Mouse (Mus musculus): Measurements from ENCODE around the gene Lhfpl2.
"Not testable (repeated sequence)": the region's sequence is repeated elsewhere in the genome, so short reads cannot be mapped to it uniquely, and the experiment has no call there.

Gene Lhfpl2

DNA sequence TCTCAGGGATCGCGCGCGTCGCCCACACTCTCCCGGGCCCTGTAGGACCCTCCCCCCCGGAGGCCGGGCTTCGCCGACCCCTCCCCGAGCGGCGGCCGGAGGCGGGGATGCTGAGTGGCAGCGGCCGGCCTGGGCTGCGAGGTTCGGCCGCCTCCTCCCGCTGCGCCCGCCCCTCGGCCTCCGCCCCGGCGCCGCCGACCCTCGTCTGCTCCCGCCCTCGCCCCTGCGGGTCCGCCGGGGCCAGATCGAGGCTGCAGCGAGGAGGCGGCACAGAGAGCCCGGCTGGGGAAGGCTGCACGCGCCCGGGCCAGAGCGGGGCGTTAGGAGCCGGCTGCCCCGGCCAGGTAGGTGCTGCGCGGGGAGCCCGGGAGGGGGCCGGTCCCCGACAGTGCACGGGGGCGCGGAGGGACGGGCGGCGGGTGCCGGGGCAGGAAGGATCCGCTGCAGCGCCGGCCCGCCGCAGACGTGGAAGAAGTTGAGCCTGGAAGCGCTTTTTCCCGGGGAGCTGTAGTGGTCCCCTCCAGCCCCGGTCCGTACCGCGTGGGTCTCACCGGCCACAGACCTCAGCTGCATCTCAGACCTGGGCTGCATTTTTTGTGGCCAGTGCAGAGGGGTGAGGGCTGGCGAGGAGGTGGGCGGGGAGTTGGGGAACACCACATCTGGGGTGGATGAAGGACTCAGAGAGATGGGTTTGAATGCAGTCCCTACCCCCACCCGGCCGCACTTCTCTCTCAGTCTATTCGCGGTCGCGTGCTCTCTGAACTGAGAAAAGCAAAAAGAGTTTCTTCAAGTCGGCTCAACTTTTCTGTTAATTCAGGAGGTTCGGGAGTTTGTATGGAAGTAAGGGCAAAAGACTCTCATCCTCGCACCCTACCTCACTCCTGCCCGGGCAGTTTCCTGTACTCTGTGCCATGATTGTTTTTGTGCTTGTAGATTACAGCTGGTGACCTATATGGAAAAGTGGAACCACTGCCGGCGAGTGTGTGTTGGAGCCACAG is at the start of gene Lhfpl2:
Gene Lhfpl2, plus strand, starts transcription at position 234 of the 998 bp plus-strand sequence.
- no peak for DNase-seq (ENCODE audit: low spot score)

- DNase-seq (ENCODE audit: low spot score) = no peak
These were observed 45.5 kb upstream of the Lhfpl2 start for GRCm38 (mm10) chr13:94011996-94012575.

DNA sequence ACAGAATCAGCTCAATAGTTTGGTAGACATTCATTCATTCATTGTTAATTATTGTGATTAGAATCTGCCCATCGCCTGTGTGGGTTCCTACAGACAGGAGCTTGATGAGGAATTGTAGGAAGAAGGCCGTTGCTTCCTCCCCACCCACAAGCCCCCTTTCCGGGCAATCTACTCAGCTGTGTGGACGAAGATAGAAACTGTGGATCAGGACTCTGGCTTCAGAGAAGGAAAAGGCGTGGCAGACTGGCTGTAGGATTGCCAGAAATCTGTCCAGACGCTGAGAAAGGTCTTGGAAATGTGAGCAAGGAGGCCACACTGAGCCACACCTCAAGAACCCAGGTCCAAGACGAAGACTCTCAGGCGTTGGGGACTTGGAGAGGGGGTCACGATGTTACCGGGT is 43.6 kb upstream of the Lhfpl2 start:
- DNase-seq (ENCODE audit: low spot score) = no peak

DNA sequence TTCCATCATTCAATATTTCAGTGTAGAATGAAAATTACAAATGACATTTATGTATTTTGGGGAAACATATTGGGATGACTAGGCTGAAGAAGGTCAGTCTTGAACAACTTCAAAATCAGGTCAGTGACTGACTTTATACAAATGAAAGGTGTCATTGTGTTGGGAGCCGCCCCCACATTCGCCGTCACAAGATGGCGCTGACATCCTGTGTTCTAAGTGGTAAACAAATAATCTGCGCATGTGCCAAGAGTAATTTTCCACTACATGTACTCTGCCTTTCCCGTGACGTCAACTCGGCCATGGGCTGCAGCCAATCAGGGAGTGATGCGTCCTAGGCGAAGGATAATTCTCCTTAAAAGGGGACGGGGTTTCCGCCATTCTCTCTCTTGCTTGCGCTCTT is 33.0 kb upstream of the Lhfpl2 start:
- not testable (repeated sequence) for DNase-seq (ENCODE audit: low spot score)

GRCm38 (mm10) chr13:94029147-94029546 is 28.4 kb upstream of the Lhfpl2 start:
- no peak for DNase-seq (ENCODE audit: low spot score)

- DNase-seq (ENCODE audit: low spot score) = no peak
These were observed 27.0 kb upstream of the Lhfpl2 start for GRCm38 (mm10) chr13:94030551-94030950.

DNA sequence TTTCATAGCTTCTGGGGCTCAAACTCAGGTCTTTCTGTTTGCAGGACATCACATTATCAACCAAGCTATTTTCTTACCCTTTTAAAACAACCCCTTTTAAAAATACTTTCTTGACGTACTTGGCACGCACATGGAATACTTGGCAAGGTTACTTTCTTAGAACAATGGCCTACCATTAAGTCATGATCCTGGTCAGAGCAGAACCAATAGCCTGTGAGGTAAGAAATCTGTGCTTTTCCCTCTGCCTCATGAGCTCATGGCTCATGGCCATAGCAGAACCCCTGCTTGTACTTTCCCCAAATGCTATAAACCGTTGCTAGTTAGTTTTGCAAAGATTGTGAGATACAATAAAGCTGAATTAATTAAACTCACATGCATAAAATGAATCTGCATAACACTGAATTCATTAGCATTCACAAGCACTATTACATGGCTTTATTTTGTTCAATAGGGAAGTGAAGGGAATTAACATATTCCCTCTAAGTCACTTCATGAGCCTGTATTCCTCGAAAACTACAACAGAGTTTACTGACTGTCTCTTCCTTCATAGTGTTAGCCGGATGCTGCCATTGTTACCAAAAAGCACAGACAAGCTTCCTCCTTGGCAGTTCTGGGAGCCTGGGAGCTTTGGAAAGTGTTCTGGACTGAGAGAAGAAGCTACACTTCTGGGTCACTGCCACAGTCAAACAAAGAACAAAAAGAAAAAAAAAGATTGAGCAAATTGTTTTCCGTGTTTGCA is 20.1 kb upstream of the Lhfpl2 start:
- no peak for DNase-seq (ENCODE audit: low spot score)

- no peak for DNase-seq (ENCODE audit: low spot score)
These were observed 19.6 kb upstream of the Lhfpl2 start for GRCm38 (mm10) chr13:94038052-94038340.

- DNase-seq (ENCODE audit: low spot score) = no peak
These were observed 7.6 kb upstream of the Lhfpl2 start for GRCm38 (mm10) chr13:94050036-94050435.

- no peak for DNase-seq (ENCODE audit: low spot score)
These were observed 6.8 kb upstream of the Lhfpl2 start for GRCm38 (mm10) chr13:94050782-94051181.

- no peak for DNase-seq (ENCODE audit: low spot score)
These were observed 497 bp upstream of the Lhfpl2 start for GRCm38 (mm10) chr13:94057036-94057562.

- DNase-seq (ENCODE audit: low spot score) = no peak
These were observed 1.1 kb downstream of the Lhfpl2 start for GRCm38 (mm10) chr13:94058642-94059222.

DNA sequence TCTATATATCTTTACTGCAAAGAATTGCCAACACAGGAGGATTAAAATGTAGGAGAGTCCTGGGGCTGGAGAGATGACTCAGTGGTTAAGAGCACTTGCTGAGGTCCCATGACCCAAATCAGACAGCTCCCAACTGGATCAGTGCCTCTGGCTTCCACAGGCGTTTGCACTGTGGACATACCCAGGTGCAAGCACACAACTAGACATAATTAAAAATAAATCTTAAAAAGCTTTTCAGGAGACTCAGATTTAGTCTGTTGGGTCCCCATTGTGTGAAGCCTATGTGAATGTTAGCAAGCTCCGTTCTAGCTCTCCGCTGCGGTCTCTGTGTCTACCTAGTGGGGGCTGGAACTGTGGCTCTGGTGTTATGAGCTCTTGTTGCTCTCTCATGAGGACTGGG is 1.8 kb downstream of the Lhfpl2 start:
- no peak for DNase-seq (ENCODE audit: low spot score)

- no peak for DNase-seq (ENCODE audit: low spot score)
These were observed 2.2 kb downstream of the Lhfpl2 start for GRCm38 (mm10) chr13:94059778-94060177.

DNA sequence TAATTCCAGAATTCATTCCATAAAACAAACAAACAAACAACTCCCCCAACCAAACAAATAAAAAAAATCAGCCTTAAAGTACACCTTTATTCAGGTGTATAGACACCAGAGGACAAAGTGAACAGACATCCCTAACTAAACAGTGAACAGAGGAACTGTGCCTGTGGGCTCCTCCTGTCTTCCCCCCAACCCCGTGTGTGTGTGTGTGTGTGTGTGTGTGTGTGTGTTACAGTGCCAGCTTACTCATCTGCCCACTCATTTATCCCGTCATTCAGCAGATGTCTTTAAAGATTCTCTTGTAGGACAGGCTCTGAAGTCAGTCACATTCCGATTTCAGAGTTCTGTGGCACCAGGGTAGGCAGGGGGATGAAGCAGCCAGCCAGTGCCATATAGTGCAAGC is 2.9 kb downstream of the Lhfpl2 start:
- DNase-seq (ENCODE audit: low spot score) = no peak

GRCm38 (mm10) chr13:94061256-94061877 is 3.8 kb downstream of the Lhfpl2 start:
- no peak for DNase-seq (ENCODE audit: low spot score)

DNA sequence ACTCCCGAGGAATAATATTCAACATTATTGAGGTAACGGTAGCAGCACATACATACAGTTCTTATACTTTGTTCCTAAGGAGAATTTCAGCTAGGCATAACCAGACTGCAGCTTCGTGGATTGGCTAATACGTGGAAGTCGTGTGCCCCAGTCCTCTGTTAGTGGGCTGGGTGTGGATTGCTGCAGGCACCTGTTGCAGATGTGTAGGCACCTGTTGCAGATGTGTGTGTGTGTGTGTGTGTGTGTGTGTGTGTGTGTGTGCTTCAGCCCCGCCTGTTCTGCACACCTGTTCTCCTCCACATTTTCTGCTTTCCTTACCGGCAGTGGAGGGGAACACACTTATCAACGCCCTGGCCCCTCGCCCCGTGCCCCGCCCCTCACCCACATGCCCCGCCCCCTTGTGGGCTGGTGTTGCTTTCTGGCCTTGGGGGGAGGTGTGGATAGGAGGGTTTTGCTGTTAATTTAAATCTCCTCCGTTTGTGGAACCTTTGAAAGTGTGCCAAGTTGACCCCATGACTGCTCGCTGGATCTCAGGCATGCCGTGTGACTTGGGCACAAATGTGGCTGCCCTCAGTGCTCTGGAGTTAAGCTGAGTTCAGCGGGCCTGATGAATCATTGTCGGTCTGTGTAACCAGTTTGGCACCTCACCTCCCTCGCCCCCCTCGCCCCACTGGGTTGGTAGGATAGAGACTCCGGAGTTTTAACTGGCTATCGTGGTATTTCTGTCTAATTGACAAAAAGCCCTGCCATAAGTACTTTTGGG is 4.9 kb downstream of the Lhfpl2 start:
- DNase-seq (ENCODE audit: low spot score) = no peak

DNA sequence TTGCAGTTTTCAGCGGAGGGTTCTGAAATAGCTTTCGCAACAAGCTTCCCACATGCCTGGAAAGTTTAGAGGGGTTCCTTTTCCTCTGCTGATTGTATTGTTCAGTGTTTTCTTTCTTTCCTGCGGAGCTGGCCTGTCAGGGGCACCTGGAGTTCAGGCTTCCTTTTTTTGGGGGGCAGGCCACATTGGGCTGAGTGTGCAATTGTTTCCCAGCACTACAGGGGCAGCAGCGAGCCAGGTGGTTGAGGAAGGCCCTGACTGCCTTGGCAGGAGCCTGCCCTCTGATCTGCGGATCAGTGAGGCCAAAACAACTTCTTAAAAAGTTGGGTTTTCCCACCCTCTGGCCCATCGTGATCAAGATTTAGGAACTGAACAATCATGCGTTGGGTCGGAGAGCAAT is 5.6 kb downstream of the Lhfpl2 start:
- DNase-seq (ENCODE audit: low spot score) = no peak

DNA sequence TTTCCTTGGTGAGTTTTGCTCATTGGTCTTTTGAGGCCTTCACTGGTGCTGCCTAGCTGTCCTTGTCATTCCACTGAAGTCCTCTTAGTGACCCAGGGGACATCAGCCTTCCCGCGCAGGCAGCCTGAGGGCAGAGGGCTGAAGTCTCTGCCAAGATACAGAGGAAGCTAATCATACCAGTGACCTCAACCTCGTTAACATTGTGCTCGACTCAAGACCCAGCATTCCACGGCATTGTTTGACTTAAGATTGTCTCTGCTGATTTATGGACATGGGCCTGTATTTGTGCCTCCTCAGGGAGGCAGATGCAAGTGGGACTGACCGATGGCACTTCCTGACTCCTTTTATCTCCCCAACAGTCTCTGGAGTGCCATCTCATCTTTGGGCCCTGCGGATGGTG is 7.0 kb downstream of the Lhfpl2 start:
- no peak for DNase-seq (ENCODE audit: low spot score)

DNA sequence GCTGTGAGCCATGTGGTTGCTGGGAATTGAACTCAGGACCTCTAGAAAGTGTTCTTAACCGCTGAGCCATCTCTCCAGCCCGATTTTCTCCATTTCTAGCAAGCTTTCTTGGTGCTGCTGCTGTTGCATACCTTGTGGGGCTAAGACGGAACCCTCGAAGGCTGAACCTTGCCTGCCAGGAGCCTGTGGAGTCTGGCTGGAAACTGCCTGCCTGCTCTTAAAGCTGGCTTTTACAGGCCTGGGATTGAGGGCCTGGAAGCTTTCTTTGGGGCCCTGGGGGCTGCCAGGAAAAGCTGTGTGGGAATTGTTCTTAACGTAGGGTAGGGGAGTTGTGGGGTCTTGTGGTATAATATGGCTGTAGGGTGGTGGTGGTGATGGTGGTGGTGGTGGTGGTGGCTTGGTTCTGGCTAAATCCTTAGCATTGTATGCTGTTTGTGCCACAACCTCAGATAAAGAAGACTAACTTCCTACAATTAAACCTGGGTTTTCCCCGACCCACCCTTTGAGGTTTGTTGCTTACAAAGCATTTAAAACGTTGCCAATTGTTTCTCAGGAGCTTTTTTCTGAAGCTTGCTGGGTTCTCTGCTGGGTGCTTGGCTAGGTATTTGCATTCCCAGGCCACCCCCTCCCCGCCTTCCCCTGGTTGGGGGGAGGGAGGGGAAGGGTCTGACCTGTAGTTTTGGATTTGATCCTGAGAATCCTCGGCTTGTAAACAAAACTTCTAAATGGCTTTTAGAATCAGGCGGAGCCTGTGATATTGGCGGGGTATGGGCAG is 7.9 kb downstream of the Lhfpl2 start:
- no peak for DNase-seq (ENCODE audit: low spot score)

Measured in left cerebral cortex, adult 11 months (tissue).